Mouse (Mus musculus): ENCODE data around the gene Rps11.

GRCm38 (mm10) chr7:45119780-45120709 is 4.2 kb downstream of the Rps11 start:
- TF ChIP-seq POLR2A (IDR thresholded peaks at IDR 0.05; ENCODE audit: borderline replicate concordance, control insufficient read depth, low read depth, low read length) = no peak
- TF ChIP-seq CTCF (IDR thresholded peaks at IDR 0.05; ENCODE audit: control insufficient read depth, insufficient read depth, low read length) = no peak

Measured in bone marrow, adult 2 months (tissue).